Mouse (Mus musculus): ENCODE measurements at regions not wholly inside any gene's neighbourhood (a gene's known extent, or its start where the extent isn't known, plus 50 kb on each side); places are given as distances from the start of the nearest gene placed in this dataset.

GRCm38 (mm10) chr16:19203681-19204080, 110.2 kb downstream of the Olfr164 start:
- ATAC-seq (ENCODE audit: extremely low read depth, insufficient number of reproducible peaks, low FRiP score, poor library complexity, severe bottlenecking) = no peak

- no peak for ATAC-seq (ENCODE audit: extremely low read depth, insufficient number of reproducible peaks, low FRiP score, poor library complexity, severe bottlenecking)
Observed at GRCm38 (mm10) chr16:19200977-19201376, 112.9 kb downstream of the Olfr164 start.

GRCm38 (mm10) chr16:19199724-19200544, 113.9 kb downstream of the Olfr164 start:
- peak; percentile 89 for ATAC-seq (ENCODE audit: extremely low read depth, insufficient number of reproducible peaks, low FRiP score, poor library complexity, severe bottlenecking)

- no peak for ATAC-seq (ENCODE audit: extremely low read depth, insufficient number of reproducible peaks, low FRiP score, poor library complexity, severe bottlenecking)
Observed at GRCm38 (mm10) chr16:19198539-19199385, 115.1 kb downstream of the Olfr164 start.

- no peak for ATAC-seq (ENCODE audit: extremely low read depth, insufficient number of reproducible peaks, low FRiP score, poor library complexity, severe bottlenecking)
Observed at GRCm38 (mm10) chr16:19197638-19198440, 116.0 kb downstream of the Olfr164 start.

- no peak for ATAC-seq (ENCODE audit: extremely low read depth, insufficient number of reproducible peaks, low FRiP score, poor library complexity, severe bottlenecking)
Observed at GRCm38 (mm10) chr16:19185434-19186256, 128.2 kb downstream of the Olfr164 start.

- ATAC-seq (ENCODE audit: extremely low read depth, insufficient number of reproducible peaks, low FRiP score, poor library complexity, severe bottlenecking) = peak; percentile 95
Observed at GRCm38 (mm10) chr16:19179214-19180010, 134.5 kb downstream of the Olfr164 start.

GRCm38 (mm10) chr16:19153046-19153445, 160.8 kb downstream of the Olfr164 start:
- ATAC-seq (ENCODE audit: extremely low read depth, insufficient number of reproducible peaks, low FRiP score, poor library complexity, severe bottlenecking) = no peak

- ATAC-seq (ENCODE audit: extremely low read depth, insufficient number of reproducible peaks, low FRiP score, poor library complexity, severe bottlenecking) = peak; percentile 94
Observed at GRCm38 (mm10) chr16:19152465-19152864, 161.4 kb downstream of the Olfr164 start.

- ATAC-seq (ENCODE audit: extremely low read depth, insufficient number of reproducible peaks, low FRiP score, poor library complexity, severe bottlenecking) = no peak
Observed at GRCm38 (mm10) chr16:19151110-19151509, 162.8 kb downstream of the Olfr164 start.

- no peak for ATAC-seq (ENCODE audit: extremely low read depth, insufficient number of reproducible peaks, low FRiP score, poor library complexity, severe bottlenecking)
Observed at GRCm38 (mm10) chr16:19150582-19150981, 163.3 kb downstream of the Olfr164 start.

- peak; percentile 88 for ATAC-seq (ENCODE audit: extremely low read depth, insufficient number of reproducible peaks, low FRiP score, poor library complexity, severe bottlenecking)
Observed at GRCm38 (mm10) chr16:19146290-19146983, 167.4 kb downstream of the Olfr164 start.

All from neutrophil, adult 5-6 weeks (primary cell).